Mouse (Mus musculus): ENCODE data around the gene Isg20. TPM values are rescaled to one million over a fixed set of nuclear protein-coding genes. Genes with fewer than 3 reads are reported as not detected.

Isg20 gene
- polyA plus RNA-seq, 1 experiment from 2014 or later: not detected

- Histone ChIP-seq H3K36me3 (ENCODE audit: poor library complexity, severe bottlenecking) (peaks cover 23% of the 10 kb centered on the region), H3K9me3 (replicated peaks) (no peaks in the 10 kb centered on the region), H3K4me1 (peaks cover 18% of the 10 kb centered on the region), H3K27me3 (no peaks in the 10 kb centered on the region), H3K27ac (no peak overlapping the region; the same call in 1 of the 2 replicates), H3K9ac (no peak overlapping the region; the same call in 1 of the 2 replicates), H3K4me2 (no peak overlapping the region), H3K4me3 (no peak overlapping the region)
- WGBS: 43% methylated on average over 6 of the region's 6 CpGs
- no peak for ATAC-seq
Measured at GRCm38 (mm10) chr7:78910336-78911098, 2.7 kb upstream of the Isg20 start.

GRCm38 (mm10) chr7:78911209-78911608 lies 2.0 kb upstream of the Isg20 start:
- H3K4me3 ChIP-seq: no peak overlapping the region
- no peak overlapping the region for H3K9ac ChIP-seq
- WGBS: 87% methylated on average over 4 of the region's 4 CpGs
- no peaks in the 10 kb centered on the region for H3K9me3 ChIP-seq (replicated peaks)
- H3K27me3 ChIP-seq: no peaks in the 10 kb centered on the region
- ATAC-seq: no peak
- no peak overlapping the region for H3K27ac ChIP-seq
- peaks cover 17% of the 10 kb centered on the region for H3K36me3 ChIP-seq (ENCODE audit: poor library complexity, severe bottlenecking)
- no peak overlapping the region for H3K4me2 ChIP-seq
- H3K4me1 ChIP-seq: peaks cover 18% of the 10 kb centered on the region

GRCm38 (mm10) chr7:78912253-78912973 lies 811 bp upstream of the Isg20 start:
- no peak overlapping the region for H3K27ac ChIP-seq
- 16% methylated on average over 20 of the region's 20 CpGs for WGBS
- peak overlapping the region; percentile 50 for H3K4me2 ChIP-seq
- no peaks in the 10 kb centered on the region for H3K9me3 ChIP-seq (replicated peaks)
- no peak overlapping the region for H3K4me3 ChIP-seq
- peaks cover 18% of the 10 kb centered on the region for H3K4me1 ChIP-seq
- 0 out of 2 replicates have a peak, but pooled peaks cover 7% of the 10 kb centered on the region for H3K36me3 ChIP-seq (ENCODE audit: poor library complexity, severe bottlenecking)
- no peaks in the 10 kb centered on the region for H3K27me3 ChIP-seq
- ATAC-seq: 0 out of 2 replicates have a peak, but pooled peaks have one; percentile 22
- no peak overlapping the region for H3K9ac ChIP-seq

DNA sequence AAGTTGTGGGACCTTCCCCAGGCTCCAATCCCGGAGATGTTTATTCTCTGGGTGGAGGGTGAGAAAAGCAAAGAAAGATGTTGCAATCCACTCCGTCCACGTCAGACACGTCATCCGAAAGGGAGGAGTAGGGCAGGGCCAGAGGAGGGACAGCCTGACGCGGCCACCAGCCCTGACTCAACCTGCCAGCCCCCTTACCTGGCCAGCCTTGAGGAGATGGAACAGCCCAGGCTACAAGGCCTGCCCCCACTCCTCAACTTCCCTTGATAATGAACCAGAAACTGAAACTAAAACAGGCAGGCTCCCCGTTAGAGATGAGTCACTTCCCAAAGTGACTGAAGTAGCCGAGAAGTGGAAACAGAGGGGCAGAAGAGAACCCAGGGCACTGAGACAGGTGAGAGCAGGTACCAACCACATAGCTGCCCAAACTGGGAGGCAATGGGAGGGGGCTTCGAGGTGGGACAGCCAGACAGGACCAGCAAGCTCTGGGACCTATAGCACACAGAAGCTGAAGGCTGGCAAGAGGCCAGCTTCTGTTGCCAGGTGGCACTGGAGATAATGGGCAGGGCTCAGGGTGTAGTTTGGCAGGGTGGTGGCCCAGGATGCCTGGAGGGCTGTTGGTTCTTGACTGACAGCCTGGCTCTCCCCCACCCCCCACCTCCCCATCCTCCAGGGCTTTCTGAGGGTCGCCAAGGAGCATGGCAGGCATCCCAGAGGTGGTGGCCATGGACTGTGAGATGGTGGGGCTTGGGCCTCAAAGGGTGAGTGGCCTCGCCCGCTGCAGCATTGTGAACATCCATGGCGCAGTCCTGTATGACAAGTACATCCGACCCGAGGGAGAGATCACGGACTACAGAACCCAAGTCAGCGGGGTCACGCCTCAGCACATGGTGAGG lies 673 bp downstream of the Isg20 start:
- H3K36me3 ChIP-seq (ENCODE audit: poor library complexity, severe bottlenecking): no peaks in the 10 kb centered on the region
- no peak overlapping the region for H3K4me3 ChIP-seq
- no peak overlapping the region for H3K27ac ChIP-seq
- no peaks in the 10 kb centered on the region for H3K9me3 ChIP-seq (replicated peaks)
- 82% methylated on average over 19 of the region's 19 CpGs for WGBS
- no peak overlapping the region for H3K9ac ChIP-seq
- H3K4me1 ChIP-seq: peaks cover 18% of the 10 kb centered on the region
- peak; percentile 48; the same call in 1 of the 2 replicates for ATAC-seq
- no peak overlapping the region for H3K4me2 ChIP-seq
- H3K27me3 ChIP-seq: no peaks in the 10 kb centered on the region

- no peak overlapping the region for H3K4me2 ChIP-seq
- ATAC-seq: no peak
- 98% methylated on average over 3 of the region's 3 CpGs for WGBS
Measured at GRCm38 (mm10) chr7:78914545-78914845, 1.3 kb downstream of the Isg20 start.

DNA sequence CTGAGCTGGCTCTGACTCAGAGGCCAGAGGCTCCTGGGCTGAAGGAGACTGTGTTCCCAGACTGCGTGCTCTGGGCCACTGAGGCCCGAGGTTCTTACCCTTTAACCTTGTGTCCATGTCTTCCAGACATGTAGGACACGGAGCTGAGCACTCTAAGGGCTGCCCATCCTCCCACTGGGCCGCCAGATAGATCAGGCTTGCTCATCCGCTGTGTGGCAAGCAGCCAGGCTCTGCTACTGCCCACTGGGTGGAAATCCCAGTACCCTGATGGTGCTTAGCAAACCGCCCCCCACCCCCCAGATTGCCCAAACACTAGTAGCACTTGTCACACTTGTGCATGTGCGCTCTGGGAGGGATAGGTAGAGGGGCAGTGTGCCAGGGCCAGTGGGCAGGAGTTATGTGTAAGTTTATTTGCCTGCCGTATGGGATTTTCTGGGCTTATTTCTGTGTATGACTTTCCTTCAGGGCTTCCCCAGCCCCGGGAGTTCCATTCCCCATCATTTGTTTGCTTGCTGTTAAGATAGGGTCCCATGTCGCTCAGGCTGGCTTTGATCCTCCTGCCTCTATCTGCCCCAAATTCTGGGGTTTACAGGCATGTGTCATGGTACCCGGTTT lies 1.8 kb downstream of the Isg20 start:
- H3K4me2 ChIP-seq: no peak overlapping the region
- no peak overlapping the region for H3K9ac ChIP-seq
- H3K4me1 ChIP-seq: peaks cover 18% of the 10 kb centered on the region
- no peaks in the 10 kb centered on the region for H3K27me3 ChIP-seq
- H3K27ac ChIP-seq: no peak overlapping the region
- H3K4me3 ChIP-seq: no peak overlapping the region
- ATAC-seq: no peak
- WGBS: 82% methylated on average over 11 of the region's 11 CpGs
- H3K9me3 ChIP-seq (replicated peaks): no peaks in the 10 kb centered on the region
- H3K36me3 ChIP-seq (ENCODE audit: poor library complexity, severe bottlenecking): no peaks in the 10 kb centered on the region

More at GRCm38 (mm10) chr7:78914545-78914845, 1.3 kb downstream of the Isg20 start:
- H3K9ac ChIP-seq: no peak overlapping the region
- H3K36me3 ChIP-seq (ENCODE audit: poor library complexity, severe bottlenecking): no peaks in the 10 kb centered on the region
- H3K27ac ChIP-seq: no peak overlapping the region
- no peaks in the 10 kb centered on the region for H3K27me3 ChIP-seq
- no peak overlapping the region for H3K4me3 ChIP-seq
- H3K9me3 ChIP-seq (replicated peaks): no peaks in the 10 kb centered on the region
- peaks cover 18% of the 10 kb centered on the region for H3K4me1 ChIP-seq

DNA sequence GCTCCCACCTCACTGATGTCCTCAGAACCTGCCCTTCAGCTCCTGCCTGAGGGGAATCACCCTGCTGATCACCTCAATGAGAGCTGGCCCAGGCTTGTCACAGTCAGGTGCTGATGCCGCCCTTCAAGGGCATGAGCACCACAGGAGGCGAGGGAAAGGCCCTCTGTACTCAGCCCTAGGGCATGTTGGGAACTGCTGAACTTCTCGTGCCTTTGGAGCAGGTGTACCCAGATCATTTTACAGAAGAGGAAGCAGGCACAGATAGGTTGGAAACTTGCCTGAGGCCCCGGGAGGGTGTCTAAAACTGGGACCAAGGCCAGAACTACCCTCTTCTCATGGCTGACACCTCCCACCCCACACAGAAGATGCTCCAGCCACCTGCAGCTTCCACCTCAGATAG lies 5.5 kb downstream of the Isg20 start:
- 50% methylated on average over 4 of the region's 4 CpGs for WGBS
- H3K27ac ChIP-seq: no peak overlapping the region
- ATAC-seq: no peak
- no peaks in the 10 kb centered on the region for H3K9me3 ChIP-seq (replicated peaks)
- H3K9ac ChIP-seq: no peak overlapping the region
- H3K4me3 ChIP-seq: no peak overlapping the region
- H3K27me3 ChIP-seq: no peaks in the 10 kb centered on the region
- H3K36me3 ChIP-seq (ENCODE audit: poor library complexity, severe bottlenecking): no peaks in the 10 kb centered on the region
- H3K4me2 ChIP-seq: no peak overlapping the region
- peaks cover 5% of the 10 kb centered on the region; the same call in 1 of the 2 replicates for H3K4me1 ChIP-seq

- H3K27ac ChIP-seq: no peak overlapping the region
- no peaks in the 10 kb centered on the region for H3K36me3 ChIP-seq (ENCODE audit: poor library complexity, severe bottlenecking)
- WGBS: 75% methylated on average over 7 of the region's 7 CpGs
- ATAC-seq: no peak
- no peak overlapping the region for H3K4me2 ChIP-seq
- no peaks in the 10 kb centered on the region for H3K4me1 ChIP-seq
- no peak overlapping the region for H3K9ac ChIP-seq
- H3K4me3 ChIP-seq: no peak overlapping the region
- H3K27me3 ChIP-seq: no peaks in the 10 kb centered on the region
- H3K9me3 ChIP-seq (replicated peaks): no peaks in the 10 kb centered on the region
Measured at GRCm38 (mm10) chr7:78922506-78922905, 9.3 kb downstream of the Isg20 start.

DNA sequence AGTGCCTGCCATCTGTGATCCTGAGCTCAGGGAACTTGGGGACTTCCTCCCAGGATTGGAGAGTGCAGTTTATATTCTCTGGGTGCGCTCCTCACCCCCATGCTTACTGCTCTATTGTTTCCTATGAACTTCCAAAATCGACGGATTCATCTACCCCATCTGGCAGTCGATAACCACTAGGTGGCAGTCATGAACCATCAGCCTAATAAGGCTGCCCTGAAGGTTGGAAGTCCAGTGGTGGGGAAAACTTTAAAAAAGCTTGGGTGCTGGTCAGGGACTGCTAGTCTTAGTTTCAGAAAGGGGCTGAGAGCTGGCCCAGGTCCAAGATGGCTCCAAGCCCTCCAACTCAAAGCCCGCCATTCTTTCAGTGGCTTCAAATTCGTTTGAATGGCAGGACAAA lies 11.1 kb downstream of the Isg20 start:
- no peak overlapping the region for H3K27ac ChIP-seq
- H3K9ac ChIP-seq: no peak overlapping the region
- no peak overlapping the region for H3K4me2 ChIP-seq
- H3K36me3 ChIP-seq (ENCODE audit: poor library complexity, severe bottlenecking): no peaks in the 10 kb centered on the region
- H3K9me3 ChIP-seq (replicated peaks): no peaks in the 10 kb centered on the region
- ATAC-seq: peak; percentile 57
- H3K27me3 ChIP-seq: no peaks in the 10 kb centered on the region
- 7% methylated on average over 6 of the region's 6 CpGs for WGBS
- no peaks in the 10 kb centered on the region for H3K4me1 ChIP-seq
- no peak overlapping the region for H3K4me3 ChIP-seq

DNA sequence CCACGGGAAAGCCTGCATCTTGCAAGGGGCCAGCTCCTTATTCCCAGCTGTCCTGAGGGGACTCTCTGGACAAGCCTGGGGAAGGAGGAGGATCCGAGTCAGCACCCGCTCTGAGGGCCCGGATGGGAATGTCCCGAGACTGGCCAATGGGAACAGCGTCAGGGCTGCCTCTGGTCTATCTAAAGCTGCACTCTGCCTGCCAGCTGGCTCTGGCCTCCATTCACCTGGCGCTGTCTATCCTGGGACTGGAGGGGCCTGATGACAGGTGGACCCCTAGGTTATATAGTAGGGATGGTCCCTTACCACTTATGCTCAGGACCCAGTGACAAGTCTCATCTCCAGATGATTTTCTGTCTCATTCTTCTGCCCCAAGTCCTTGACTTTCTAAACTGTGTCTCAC lies 11.6 kb downstream of the Isg20 start:
- no peak overlapping the region for H3K9ac ChIP-seq

DNA sequence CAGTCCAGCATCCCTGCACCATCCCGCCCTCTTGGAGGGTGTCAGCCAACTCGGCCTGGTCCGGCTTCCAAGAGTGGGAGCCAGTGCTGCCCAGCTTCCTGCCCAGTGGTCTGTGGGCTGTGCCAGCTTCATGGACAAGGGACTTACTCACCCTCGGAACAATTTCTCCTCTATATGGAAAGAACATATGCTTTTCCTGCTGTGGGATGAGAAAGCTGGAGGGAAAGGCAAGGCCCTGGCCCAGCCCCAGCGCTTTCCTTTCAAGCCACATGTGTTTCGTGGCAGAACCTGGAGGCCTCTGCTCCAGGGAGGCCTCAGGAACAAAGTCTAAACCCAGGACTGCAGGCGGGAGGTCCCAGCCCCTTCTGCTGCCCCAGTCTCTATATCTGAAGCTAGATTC lies 12.5 kb downstream of the Isg20 start:
- no peak overlapping the region for H3K4me3 ChIP-seq
- no peak for ATAC-seq
- 77% methylated on average over 7 of the region's 7 CpGs for WGBS

More for the DNA sequence above, 11.6 kb downstream of the Isg20 start:
- H3K4me2 ChIP-seq: no peak overlapping the region
- no peak overlapping the region for H3K27ac ChIP-seq
- 69% methylated on average over 7 of the region's 7 CpGs for WGBS
- no peaks in the 10 kb centered on the region for H3K36me3 ChIP-seq (ENCODE audit: poor library complexity, severe bottlenecking)
- no peaks in the 10 kb centered on the region for H3K4me1 ChIP-seq
- ATAC-seq: peak; percentile 45; the same call in 1 of the 2 replicates
- H3K4me3 ChIP-seq: no peak overlapping the region
- H3K9me3 ChIP-seq (replicated peaks): no peaks in the 10 kb centered on the region
- H3K27me3 ChIP-seq: no peaks in the 10 kb centered on the region

More for the DNA sequence above, 12.5 kb downstream of the Isg20 start:
- H3K27ac ChIP-seq: no peak overlapping the region
- H3K4me2 ChIP-seq: no peak overlapping the region
- H3K27me3 ChIP-seq: no peaks in the 10 kb centered on the region
- no peak overlapping the region for H3K9ac ChIP-seq
- H3K9me3 ChIP-seq (replicated peaks): no peaks in the 10 kb centered on the region
- no peaks in the 10 kb centered on the region for H3K36me3 ChIP-seq (ENCODE audit: poor library complexity, severe bottlenecking)
- no peaks in the 10 kb centered on the region for H3K4me1 ChIP-seq

Measured in forebrain, embryonic 13.5 days (tissue).